Mouse (Mus musculus): ENCODE measurements around the gene Pank3.
"Not testable (repeated sequence)": the region's sequence is repeated elsewhere in the genome, so short reads cannot be mapped to it uniquely, and the experiment has no call there.

The Pank3 gene

GRCm38 (mm10) chr11:35840806-35841205 lies 71.5 kb downstream of the Pank3 start:
- DNase-seq (ENCODE audit: low read depth, low spot score): not testable (repeated sequence)

All from retina, adult 2 months (tissue).